Mouse (Mus musculus): ENCODE data around the gene Ccdc40.

GRCm38 (mm10) chr11:119298917-119299316 is 70.5 kb downstream of the Ccdc40 start:
- no peak for TF ChIP-seq POLR2A (IDR thresholded peaks at IDR 0.05; ENCODE audit: low read depth, low read length)
- no peak for TF ChIP-seq CTCF (IDR thresholded peaks at IDR 0.05; ENCODE audit: extremely low read depth, insufficient read depth, insufficient read length, insufficient replicate concordance)
